Mouse (Mus musculus) limb, embryonic 14.5 days (tissue): ENCODE data around the gene Tollip. TPM values are rescaled to one million over a fixed set of nuclear protein-coding genes. Genes with fewer than 3 reads are reported as not detected.
"Not testable (repeated sequence)": the region's sequence is repeated elsewhere in the genome, so short reads cannot be mapped to it uniquely, and the experiment has no call there.

Experiments used
- ATAC-seq: fragments of 200-750 bp; cut with Nextera tagmentation; 2 replicates; pipeline ENCODE4 v1.8.0; 2017; ENCODE audit warnings: low read depth, moderate number of reproducible peaks, moderate TSS enrichment; ENCODE audit not compliant: low FRiP score
- DNase-seq: peaks from one replicate; pipeline ENCODE4 v3.0.0-alpha.2; 2015; ENCODE audit warnings: low spot score
- H3K27ac ChIP-seq: fragments of 300-500 bp; sonication (generic); replicated peaks from 2 replicates; pipeline ENCODE4 v1.5.1; 2014; ENCODE audit warnings: low read depth, mild to moderate bottlenecking, low read length, moderate library complexity, mixed read lengths
- H3K27me3 ChIP-seq: fragments of 300-500 bp; sonication (generic); 2 replicates; pipeline ENCODE4 v1.6.1; 2014; ENCODE audit warnings: low read length, mixed read lengths; ENCODE audit not compliant: control insufficient read depth, insufficient read depth
- H3K36me3 ChIP-seq: fragments of 300-500 bp; sonication (generic); 2 replicates; pipeline ENCODE4 v1.6.1; 2014; ENCODE audit warnings: mild to moderate bottlenecking, low read length, moderate library complexity, mixed read lengths; ENCODE audit not compliant: control insufficient read depth, insufficient read depth
- H3K4me1 ChIP-seq: fragments of 300-500 bp; sonication (generic); 2 replicates; pipeline ENCODE4 v1.6.1; 2014; ENCODE audit warnings: antibody characterized with exemption, low read length, mixed read lengths; ENCODE audit not compliant: control insufficient read depth, insufficient read depth
- H3K4me2 ChIP-seq: fragments of 300-500 bp; sonication (generic); replicated peaks from 2 replicates; pipeline ENCODE4 v1.6.1; 2014; ENCODE audit warnings: low read depth, mild to moderate bottlenecking, low read length, moderate library complexity; ENCODE audit not compliant: severe bottlenecking
- H3K4me3 ChIP-seq: fragments of 300-500 bp; sonication (generic); replicated peaks from 2 replicates; pipeline ENCODE4 v1.5.1; 2014; ENCODE audit warnings: low read length
- H3K9ac ChIP-seq: fragments of 300-500 bp; sonication (generic); 2 replicates; pipeline ENCODE4 v1.6.1; 2014; ENCODE audit warnings: mild to moderate bottlenecking, low read depth, low read length, moderate library complexity; ENCODE audit not compliant: severe bottlenecking
- H3K9me3 ChIP-seq: fragments of 300-500 bp; sonication (generic); 2 replicates; pipeline ENCODE4 v1.6.1; 2016; ENCODE audit warnings: low read length; ENCODE audit not compliant: control insufficient read depth
- POLR2A ChIP-seq: fragments of 200-500 bp; IDR thresholded peaks from 2 replicates; pipeline ENCODE4 v1.8.0; 2012; ENCODE audit warnings: inconsistent platforms, mild to moderate bottlenecking, moderate library complexity, borderline replicate concordance; ENCODE audit not compliant: insufficient read depth, insufficient read length; ENCODE audit errors: extremely low read depth
- WGBS: fragments of 180-500 bp; shearing (Covaris S2); extraction: QIAGEN DNeasy Blood & Tissue Kit; methylation state at CpG from one replicate; pipeline ENCODE4 v1.1.7; 2014; 5-methylcytosine and 5-hydroxymethylcytosine counted together
- polyA plus RNA-seq, 2 experiments: library from polyadenylated mRNA; depleted of rRNA in 1 of 2; stranded (reverse) in 1 of 2; unstranded in 1 of 2; fragments of >200 nt; fragmentation: Nextera tagmentation in 1 of 2; extraction: Ambion mirVana in 1 of 2; gene quantifications; 2 replicates each; pipeline versions ENCODE4 v1.2.1 to v1.2.3; 2012 to 2014

Tollip gene
- polyA plus RNA-seq, 2 experiments, result 41.3 to 46.0 TPM

GRCm38 (mm10) chr7:141934128-141934898, 16.0 kb upstream of the Tollip start:
- H3K4me3 ChIP-seq, result no peak overlapping the region
- DNase-seq, result no peak
- no peak overlapping the region for H3K4me2 ChIP-seq
- no peak overlapping the region for H3K9ac ChIP-seq
- H3K27me3 ChIP-seq, result no peaks in the 10 kb centered on the region
- 60% methylated on average over 7 of the region's 7 CpGs for WGBS
- no peaks in the 10 kb centered on the region for H3K36me3 ChIP-seq
- no peaks in the 10 kb centered on the region for H3K4me1 ChIP-seq
- H3K27ac ChIP-seq, result no peak overlapping the region
- H3K9me3 ChIP-seq, result no peaks in the 10 kb centered on the region
- no peak for ATAC-seq
- TF ChIP-seq POLR2A, result no peak

- Histone ChIP-seq H3K4me3 (no peak overlapping the region), H3K4me1 (no peaks in the 10 kb centered on the region), H3K9ac (no peak overlapping the region), H3K4me2 (no peak overlapping the region), H3K36me3 (no peaks in the 10 kb centered on the region), H3K27me3 (no peaks in the 10 kb centered on the region), H3K27ac (no peak overlapping the region), H3K9me3 (no peaks in the 10 kb centered on the region)
- WGBS, result 84% methylated on average over 10 of the region's 10 CpGs
- TF ChIP-seq POLR2A, result no peak
- no peak for ATAC-seq
- DNase-seq, result no peak
These were observed 10.3 kb upstream of the Tollip start for GRCm38 (mm10) chr7:141928642-141929041.

- ATAC-seq, result no peak
- TF ChIP-seq POLR2A, result no peak
- WGBS, result 8% methylated on average over 7 of the region's 7 CpGs
These were observed 6.6 kb upstream of the Tollip start for GRCm38 (mm10) chr7:141924917-141925316.

GRCm38 (mm10) chr7:141924121-141924520, 5.8 kb upstream of the Tollip start:
- not testable (repeated sequence) for H3K4me3 ChIP-seq, H3K4me1 ChIP-seq, H3K36me3 ChIP-seq, ATAC-seq, H3K9me3 ChIP-seq, H3K27ac ChIP-seq, DNase-seq, H3K27me3 ChIP-seq, H3K9ac ChIP-seq, H3K4me2 ChIP-seq
- WGBS, result 92% methylated on average over 17 of the region's 17 CpGs

More at GRCm38 (mm10) chr7:141924917-141925316, 6.6 kb upstream of the Tollip start:
- Histone ChIP-seq H3K36me3 (no peaks in the 10 kb centered on the region), H3K9ac (no peak overlapping the region), H3K9me3 (no peaks in the 10 kb centered on the region), H3K4me3 (no peak overlapping the region), H3K27me3 (no peaks in the 10 kb centered on the region), H3K4me2 (no peak overlapping the region), H3K27ac (no peak overlapping the region), H3K4me1 (no peaks in the 10 kb centered on the region)
- DNase-seq, result peak; percentile 29

- H3K9me3 ChIP-seq, result no peaks in the 10 kb centered on the region
- 0 out of 2 replicates have a peak, but pooled peaks cover 4% of the 10 kb centered on the region for H3K27me3 ChIP-seq
- ATAC-seq, result no peak
- 56% methylated on average over 3 of the region's 3 CpGs for WGBS
- no peak overlapping the region for H3K9ac ChIP-seq
- no peaks in the 10 kb centered on the region for H3K4me1 ChIP-seq
- H3K36me3 ChIP-seq, result no peaks in the 10 kb centered on the region
- DNase-seq, result no peak
- H3K4me2 ChIP-seq, result no peak overlapping the region
- no peak overlapping the region for H3K27ac ChIP-seq
- no peak overlapping the region for H3K4me3 ChIP-seq
- TF ChIP-seq POLR2A, result no peak
These were observed 7.0 kb downstream of the Tollip start for GRCm38 (mm10) chr7:141911305-141911704.
